Mouse (Mus musculus) ZHBTc4 (cell line): ENCODE data around the gene Pik3r1.
A peak's percentile ranks its signal among the peaks of the same experiment; 100 is the strongest.

Experiments
- DNase-seq: peaks from one replicate; pipeline ENCODE4 v3.0.0-alpha.2; 2011; ENCODE audit warnings: low read depth, low spot score

Pik3r1 gene

GRCm38 (mm10) chr13:101684706-101685105 is 83.3 kb downstream of the Pik3r1 start:
- no peak for DNase-seq

- no peak for DNase-seq
Measured at GRCm38 (mm10) chr13:101682378-101682777, 85.6 kb downstream of the Pik3r1 start.

GRCm38 (mm10) chr13:101680083-101680482 is 87.9 kb downstream of the Pik3r1 start:
- DNase-seq, result no peak

- DNase-seq, result no peak
Measured at GRCm38 (mm10) chr13:101678984-101679383, 89.0 kb downstream of the Pik3r1 start.

- DNase-seq, result no peak
Measured at GRCm38 (mm10) chr13:101678036-101678435, 90.0 kb downstream of the Pik3r1 start.

GRCm38 (mm10) chr13:101673876-101674275 is 94.1 kb downstream of the Pik3r1 start:
- DNase-seq, result no peak

GRCm38 (mm10) chr13:101668859-101669258 is 99.2 kb downstream of the Pik3r1 start:
- no peak for DNase-seq

GRCm38 (mm10) chr13:101664010-101664409 is 104.0 kb downstream of the Pik3r1 start:
- DNase-seq, result no peak

GRCm38 (mm10) chr13:101662900-101663299 is 105.1 kb downstream of the Pik3r1 start:
- no peak for DNase-seq

GRCm38 (mm10) chr13:101661567-101661966 is 106.5 kb downstream of the Pik3r1 start:
- DNase-seq, result no peak

GRCm38 (mm10) chr13:101660187-101660586 is 107.8 kb downstream of the Pik3r1 start:
- peak; percentile 6 for DNase-seq

GRCm38 (mm10) chr13:101652131-101652530 is 115.9 kb downstream of the Pik3r1 start:
- DNase-seq, result no peak

GRCm38 (mm10) chr13:101641632-101642031 is 126.4 kb downstream of the Pik3r1 start:
- no peak for DNase-seq

GRCm38 (mm10) chr13:101635837-101636236 is 132.2 kb downstream of the Pik3r1 start:
- DNase-seq, result no peak

GRCm38 (mm10) chr13:101634420-101634819 is 133.6 kb downstream of the Pik3r1 start:
- DNase-seq, result no peak

GRCm38 (mm10) chr13:101633620-101634019 is 134.4 kb downstream of the Pik3r1 start:
- DNase-seq, result no peak

GRCm38 (mm10) chr13:101632771-101633170 is 135.2 kb downstream of the Pik3r1 start:
- DNase-seq, result no peak

- DNase-seq, result peak; percentile 7
Measured at GRCm38 (mm10) chr13:101631561-101631960, 136.5 kb downstream of the Pik3r1 start.
